Mouse (Mus musculus): ENCODE results near the gene Kif6.
A peak's percentile ranks its signal among the peaks of the same experiment; 100 is the strongest.

Gene Kif6

GRCm38 (mm10) chr17:49894471-49894870 is 279.5 kb downstream of the Kif6 start:
- no peak for DNase-seq (ENCODE audit: low spot score in 2 of 2)

GRCm38 (mm10) chr17:49898849-49899331 is 284.0 kb downstream of the Kif6 start:
- peak; percentile 84 to 91 for DNase-seq (ENCODE audit: low spot score in 2 of 2)

- DNase-seq (ENCODE audit: low spot score in 2 of 2): no peak
These were observed 287.7 kb downstream of the Kif6 start for GRCm38 (mm10) chr17:49902613-49903012.

GRCm38 (mm10) chr17:49923429-49923828 is 308.5 kb downstream of the Kif6 start:
- no peak for DNase-seq (ENCODE audit: low spot score in 2 of 2)

GRCm38 (mm10) chr17:49927611-49928010 is 312.7 kb downstream of the Kif6 start:
- DNase-seq (ENCODE audit: low spot score in 2 of 2): no peak

GRCm38 (mm10) chr17:49933806-49934205 is 318.9 kb downstream of the Kif6 start:
- no peak for DNase-seq (ENCODE audit: low spot score in 2 of 2)

GRCm38 (mm10) chr17:49934586-49934985 is 319.6 kb downstream of the Kif6 start:
- no peak for DNase-seq (ENCODE audit: low spot score in 2 of 2)

- DNase-seq (ENCODE audit: low spot score in 2 of 2): peak; percentile 81 to 88
These were observed 320.8 kb downstream of the Kif6 start for GRCm38 (mm10) chr17:49935602-49936205.

- no peak for DNase-seq (ENCODE audit: low spot score in 2 of 2)
These were observed 321.3 kb downstream of the Kif6 start for GRCm38 (mm10) chr17:49936214-49936613.

GRCm38 (mm10) chr17:49939146-49939545 is 324.2 kb downstream of the Kif6 start:
- no peak for DNase-seq (ENCODE audit: low spot score in 2 of 2)

GRCm38 (mm10) chr17:49942674-49943073 is 327.7 kb downstream of the Kif6 start:
- no peak for DNase-seq (ENCODE audit: low spot score in 2 of 2)

- peak; percentile 87 to 92 for DNase-seq (ENCODE audit: low spot score in 2 of 2)
These were observed 336.5 kb downstream of the Kif6 start for GRCm38 (mm10) chr17:49951491-49951855.

GRCm38 (mm10) chr17:49951856-49952607 is 337.1 kb downstream of the Kif6 start:
- peak; percentile 35 to 38 for DNase-seq (ENCODE audit: low spot score in 2 of 2)

GRCm38 (mm10) chr17:49959021-49959420 is 344.1 kb downstream of the Kif6 start:
- no peak for DNase-seq (ENCODE audit: low spot score in 2 of 2)

Data from right cerebral cortex, postnatal 10 days (tissue).